Mouse (Mus musculus): ENCODE results near the gene Guca1b.

DNA sequence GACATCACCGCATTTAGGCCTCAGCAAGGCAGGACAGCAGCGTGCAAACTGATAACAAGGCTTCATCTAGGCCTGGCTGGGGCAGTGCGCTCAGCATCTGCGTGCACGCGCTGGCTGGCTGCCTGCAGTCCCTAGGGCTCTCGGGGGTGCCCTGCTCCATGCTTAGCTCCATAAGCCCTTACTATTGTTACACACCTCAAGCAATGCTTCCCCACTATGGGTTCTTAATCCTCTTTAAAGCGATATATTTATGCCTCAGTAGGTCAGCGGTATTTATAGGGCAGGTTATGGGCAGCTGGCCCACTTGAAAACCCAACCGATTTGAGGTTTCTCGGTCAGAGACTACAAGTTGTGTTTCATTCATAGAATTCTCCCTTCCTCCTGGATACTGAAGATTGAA lies 3.3 kb upstream of the Guca1b start:
- TF ChIP-seq TAL1 (conservative IDR thresholded peaks at IDR 0.05; ENCODE audit: low read depth, low read length), result no peak
- no peak for TF ChIP-seq CTCF (IDR thresholded peaks at IDR 0.05; ENCODE audit: low read depth, low read length)
- TF ChIP-seq POLR2AphosphoS5 (IDR thresholded peaks at IDR 0.05; ENCODE audit: insufficient replicate concordance, low read depth, low read length), result no peak
- no peak for TF ChIP-seq GATA1 (IDR thresholded peaks at IDR 0.05; ENCODE audit: borderline replicate concordance, low read length)
- TF ChIP-seq GATA2 (IDR thresholded peaks at IDR 0.05; ENCODE audit: borderline replicate concordance, low read depth, low read length), result no peak
